In the genomic region with DNA sequence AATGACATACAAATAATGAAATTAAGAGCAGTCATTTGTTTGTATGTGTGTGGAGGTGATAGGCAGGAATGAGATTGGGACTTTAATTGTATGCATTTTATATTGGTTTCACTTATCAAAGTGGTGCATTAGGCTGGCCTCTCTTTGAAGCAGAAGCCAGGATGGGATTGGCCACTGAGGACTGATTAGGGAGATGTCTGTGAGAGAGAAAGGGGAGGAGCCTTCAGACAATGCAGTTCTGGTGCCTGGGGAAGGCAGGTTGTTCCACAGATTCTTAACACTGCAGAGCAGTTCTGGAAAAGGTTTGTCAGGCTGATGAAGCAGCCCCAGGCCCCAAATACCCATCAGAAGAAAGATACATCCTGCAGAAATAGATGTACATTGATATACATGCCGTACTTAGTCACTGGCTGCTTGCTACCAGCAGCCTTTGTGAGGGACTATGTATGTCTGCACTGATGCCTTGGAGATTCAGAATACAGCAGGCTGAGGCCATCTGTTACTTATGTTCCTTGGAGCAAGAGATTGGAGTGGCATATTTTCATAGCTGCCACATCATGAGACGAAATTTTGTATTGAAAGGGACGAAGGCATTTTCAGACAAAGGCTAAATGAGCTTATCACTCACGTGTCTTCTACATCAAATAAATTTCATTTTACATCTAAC, we compare ENCODE assay signal across 10 mouse cellular contexts. TPM values are rescaled to one million over a fixed set of nuclear protein-coding genes. Genes with fewer than 3 reads are reported as not detected.
A peak's percentile ranks its signal among the peaks of the same experiment; 100 is the strongest.
DNase-seq lines count a peak whose midpoint lies in the region.
"Had no signal": no experiment of that assay in that cellular context is flagged by ENCODE, and none has a peak within 500 bp of the region (broad histone marks: within the 10 kb centered on the region; RNA-seq: fewer than 3 reads in every experiment).

No protein-coding gene starts in this region.

- DNase-seq in layer of hippocampus, adult 11-12 months (ENCODE audit: low spot score), result peak; percentile 4
- no peak for DNase-seq in layer of hippocampus, postnatal 25 days (ENCODE audit: extremely low spot score in 1 of 2, low spot score in 1 of 2)
- peak; percentile 4 for DNase-seq in embryo, embryonic 10.5 days (ENCODE audit: low spot score)
- peak; percentile 18 for DNase-seq in layer of hippocampus, adult 9-11 months
- peak; percentile 45 for DNase-seq in retina, postnatal 1 day
- DNase-seq in adrenal gland, adult (ENCODE audit: inconsistent age in 2 of 2, low spot score in 1 of 2), result no peak
- DNase-seq in heart, adult 18-20 months, result no peak
- DNase-seq in spleen, adult 12 weeks (ENCODE audit: low spot score), result no peak
- DNase-seq: B cell, adult 2 months; gastrocnemius, postnatal 36 days had no signal

RNA-seq across cellular contexts. Expression of gene Med14, which starts 29.9 kb away (rescaled TPM):
- 10 to 100 TPM; 69.3 to 76.2 TPM for total RNA-seq in layer of hippocampus, postnatal 25 days (2021)
- 10 to 100 TPM; 20.5 to 28.9 TPM for total RNA-seq in heart, adult 18-20 months (2021)

Comparison
In these comparisons a context has a peak if more than half of its experiments do, and no peak if none do; other contexts are left out.
1. DNase-seq: peak in layer of hippocampus, adult 11-12 months (single experiment), embryo, embryonic 10.5 days (single experiment), layer of hippocampus, adult 9-11 months (single experiment) and retina, postnatal 1 day (single experiment); none in layer of hippocampus, postnatal 25 days (0 of 2), adrenal gland, adult (0 of 2), heart, adult 18-20 months (0 of 2) and spleen, adult 12 weeks (single experiment).